Mouse (Mus musculus) gastrocnemius, postnatal 14 days (tissue): Measurements from ENCODE around the gene Megf6. TPM values are rescaled to one million over a fixed set of nuclear protein-coding genes. Genes with fewer than 3 reads are reported as not detected.

ENCODE experiments used
- DNase-seq: peaks from one replicate; pipeline ENCODE4 v3.0.0; 2021; ENCODE audit warnings: mixed read lengths
- intact Hi-C: fragments of 180-260 bp; cut with DNase I; formaldehyde crosslinking; loops from one replicate; pipeline ENCODE4 v1.15.1; 2025; ENCODE audit warnings: low total_unique reads
- total RNA-seq, 2 experiments: library from RNA; stranded (reverse); gene quantifications; 2 replicates each; pipeline ENCODE4 v1.2.3; 2021

Gene Megf6
- total RNA-seq, 2 experiments from 2014 or later, result 2.9 to 3.4 TPM

GRCm38 (mm10) chr4:154240608-154241007 lies 70.1 kb downstream of the Megf6 start:
- no peak for DNase-seq
- intact Hi-C loops, result no loop called here

- no peak for DNase-seq
- intact Hi-C loops, result no loop called here
Observed at GRCm38 (mm10) chr4:154245342-154245741, 74.8 kb downstream of the Megf6 start.

- peak; percentile 80 for DNase-seq
- intact Hi-C loops, result no loop called here
Observed at GRCm38 (mm10) chr4:154246115-154247040, 75.8 kb downstream of the Megf6 start.

GRCm38 (mm10) chr4:154247207-154248091 lies 76.9 kb downstream of the Megf6 start:
- intact Hi-C loops, result no loop called here

GRCm38 (mm10) chr4:154248092-154248805 lies 77.7 kb downstream of the Megf6 start:
- intact Hi-C loops, result no loop called here
- DNase-seq, result no peak

More at GRCm38 (mm10) chr4:154247207-154248091, 76.9 kb downstream of the Megf6 start:
- DNase-seq, result no peak

- intact Hi-C loops, result no loop called here
- no peak for DNase-seq
Observed at GRCm38 (mm10) chr4:154249316-154249715, 78.8 kb downstream of the Megf6 start.

- intact Hi-C loops, result no loop called here
- DNase-seq, result no peak
Observed at GRCm38 (mm10) chr4:154252537-154253255, 82.2 kb downstream of the Megf6 start.

- DNase-seq, result no peak
- intact Hi-C loops, result no loop called here
Observed at GRCm38 (mm10) chr4:154260755-154261154, 90.2 kb downstream of the Megf6 start.

- DNase-seq, result no peak
- intact Hi-C loops, result no loop called here
Observed at GRCm38 (mm10) chr4:154262071-154262470, 91.5 kb downstream of the Megf6 start.

- DNase-seq, result no peak
- intact Hi-C loops, result no loop called here
Observed at GRCm38 (mm10) chr4:154267511-154267910, 97.0 kb downstream of the Megf6 start.

GRCm38 (mm10) chr4:154269520-154269919 lies 99.0 kb downstream of the Megf6 start:
- intact Hi-C loops, result no loop called here

GRCm38 (mm10) chr4:154273000-154273399 lies 102.5 kb downstream of the Megf6 start:
- no peak for DNase-seq
- intact Hi-C loops, result loop anchor here (5.0 to 10.0 kb wide), 2 partner anchors 101 to 208 kb away; partner anchors contain the start of gene Megf6

More at GRCm38 (mm10) chr4:154269520-154269919, 99.0 kb downstream of the Megf6 start:
- no peak for DNase-seq

GRCm38 (mm10) chr4:154279481-154279880 lies 109.0 kb downstream of the Megf6 start:
- no peak for DNase-seq
- intact Hi-C loops, result loop anchor here (10.0 kb wide), 1 partner anchor 215 kb away; no protein-coding TSS in a partner anchor

GRCm38 (mm10) chr4:154283671-154284070 lies 113.1 kb downstream of the Megf6 start:
- no peak for DNase-seq
- intact Hi-C loops, result no loop called here

- no peak for DNase-seq
- intact Hi-C loops, result no loop called here
Observed at GRCm38 (mm10) chr4:154293735-154294201, 123.2 kb downstream of the Megf6 start.

- no peak for DNase-seq
- intact Hi-C loops, result no loop called here
Observed at GRCm38 (mm10) chr4:154294262-154294731, 123.8 kb downstream of the Megf6 start.

- DNase-seq, result no peak
- intact Hi-C loops, result no loop called here
Observed at GRCm38 (mm10) chr4:154297761-154298160, 127.2 kb downstream of the Megf6 start.

- intact Hi-C loops, result no loop called here
- DNase-seq, result no peak
Observed at GRCm38 (mm10) chr4:154299541-154300271, 129.2 kb downstream of the Megf6 start.
